Comparison of ENCODE assay signal across 14 mouse cellular contexts in the genomic region with DNA sequence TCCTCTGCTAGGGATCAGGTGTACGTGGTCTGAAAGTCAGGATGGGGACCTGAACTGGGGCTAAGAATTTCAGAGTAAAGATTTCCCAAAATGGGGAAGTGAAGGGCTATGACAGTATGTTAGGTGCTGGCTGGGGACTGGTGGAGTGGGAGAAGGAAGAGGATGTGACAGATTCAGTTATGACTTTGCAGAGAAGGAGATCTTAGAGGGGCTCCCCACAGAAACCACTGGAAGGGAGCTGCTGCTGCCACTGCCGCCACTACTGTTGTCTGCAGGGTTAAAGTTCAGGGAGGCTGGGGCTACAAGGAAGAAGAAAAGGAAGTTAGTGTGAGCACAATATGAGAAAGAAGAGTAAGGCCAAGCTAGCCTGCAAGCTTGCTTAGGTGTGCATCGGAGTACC. TPM values are rescaled to one million over a fixed set of nuclear protein-coding genes. Genes with fewer than 3 reads are reported as not detected.
DNase-seq lines count a peak whose midpoint lies in the region; ATAC-seq and TF ChIP-seq lines count a peak whose summit lies in the region.
"Had no signal": no experiment of that assay in that cellular context is flagged by ENCODE, and none has a peak within 500 bp of the region (broad histone marks: within the 10 kb centered on the region; RNA-seq: fewer than 3 reads in every experiment).

No protein-coding gene starts in this region.

- TF ChIP-seq CTCF in heart, postnatal 0 days (IDR thresholded peaks at IDR 0.05; ENCODE audit: low read depth): no peak
- no peak for TF ChIP-seq CTCF in MEL (IDR thresholded peaks at IDR 0.05 in 2 of 3, conservative IDR thresholded peaks at IDR 0.05 in 1 of 3; ENCODE audit: control insufficient read depth in 1 of 3, insufficient read depth in 1 of 3, low read depth in 2 of 3, low read length in 3 of 3, poor library complexity in 1 of 3, severe bottlenecking in 1 of 3)

- H3K27ac ChIP-seq in heart, postnatal 0 days (ENCODE audit: low read depth): peak overlapping the region; percentile 75
- H3K27ac ChIP-seq in MEL (ENCODE audit: control insufficient read depth, low read depth, low read length): no peak overlapping the region
- H3K27ac ChIP-seq: limb, embryonic 12.5 days; neural tube, embryonic 13.5 days had no signal

- H3K27me3 ChIP-seq in heart, postnatal 0 days (ENCODE audit: control insufficient read depth, insufficient read depth, low read length): no peaks in the 10 kb centered on the region
- H3K27me3 ChIP-seq in MEL (ENCODE audit: control insufficient read depth in 1 of 2, insufficient read depth in 2 of 2, low read length in 2 of 2): peaks cover 0 to 2% of the 10 kb centered on the region in 2 experiments; a peak in 2 of 4 replicates
- H3K27me3 ChIP-seq: limb, embryonic 12.5 days; neural tube, embryonic 13.5 days had no signal

- no peak overlapping the region; the same call in 1 of the 2 replicates for H3K9ac ChIP-seq in heart, postnatal 0 days (replicated peaks; ENCODE audit: low read depth, low read length)
- no peak overlapping the region for H3K9ac ChIP-seq in MEL (ENCODE audit: control insufficient read depth, low read depth, low read length, poor library complexity, severe bottlenecking)
- H3K9ac ChIP-seq: forebrain, postnatal 0 days; limb, embryonic 12.5 days; neural tube, embryonic 13.5 days had no signal

- no peaks in the 10 kb centered on the region for H3K79me2 ChIP-seq in MEL (ENCODE audit: control insufficient read depth, insufficient read depth, low read length, poor library complexity)

- 39% methylated on average over 3 of the region's 3 CpGs for WGBS in heart, postnatal 0 days

- no peak for DNase-seq in heart, postnatal 0 days (ENCODE audit: low spot score)
- no peak for DNase-seq in heart, postnatal 25 days (ENCODE audit: low spot score)
- peak; percentile 75 for DNase-seq in 416B (ENCODE audit: low read depth)
- peak; percentile 48 for DNase-seq in MEL (ENCODE audit: low read depth, low spot score)
- no peak for DNase-seq in gastrocnemius, postnatal 36 days
- DNase-seq in frontal cortex, postnatal 25 days (ENCODE audit: low spot score in 2 of 2): no peak
- DNase-seq: embryo, embryonic 11 days; forebrain, postnatal 0 days; gastrocnemius, postnatal 25 days; midbrain, embryonic 14.5 days had no signal

- no peaks in the 10 kb centered on the region for H3K9me3 ChIP-seq in heart, postnatal 0 days (replicated peaks; ENCODE audit: control insufficient read depth, low read length)
- no peaks in the 10 kb centered on the region for H3K9me3 ChIP-seq in MEL (replicated peaks; ENCODE audit: insufficient read depth, low read length)
- H3K9me3 ChIP-seq: limb, embryonic 12.5 days; neural tube, embryonic 13.5 days had no signal

- no peaks in the 10 kb centered on the region for H3K36me3 ChIP-seq in heart, postnatal 0 days (replicated peaks; ENCODE audit: control insufficient read depth, insufficient read depth, low read length)
- no peaks in the 10 kb centered on the region for H3K36me3 ChIP-seq in MEL (ENCODE audit: control insufficient read depth in 1 of 2, insufficient read depth in 2 of 2, low read length in 2 of 2)
- H3K36me3 ChIP-seq: limb, embryonic 12.5 days; neural tube, embryonic 13.5 days had no signal

- no peak overlapping the region for H3K4me2 ChIP-seq in heart, postnatal 0 days (ENCODE audit: low read depth, low read length)
- H3K4me2 ChIP-seq: limb, embryonic 12.5 days; neural tube, embryonic 13.5 days had no signal

- H3K4me1 ChIP-seq in heart, postnatal 0 days (ENCODE audit: control insufficient read depth, insufficient read depth): peaks cover 29% of the 10 kb centered on the region
- H3K4me1 ChIP-seq in MEL (ENCODE audit: control insufficient read depth in 1 of 2, insufficient read depth in 2 of 2, low read length in 2 of 2): peaks cover 0 to 5% of the 10 kb centered on the region in 2 experiments; a peak in 2 of 4 replicates
- H3K4me1 ChIP-seq: limb, embryonic 12.5 days had no signal

- intact Hi-C loops in heart, postnatal 25 days (cut with DNase I): no loop called here
- intact Hi-C loops in gastrocnemius, postnatal 36 days (cut with DNase I): no loop called here

- no peak for TF ChIP-seq EP300 in heart, postnatal 0 days (IDR thresholded peaks at IDR 0.05; ENCODE audit: low read depth)
- TF ChIP-seq EP300 in MEL (IDR thresholded peaks at IDR 0.05; ENCODE audit: low read depth in 1 of 2, low read length in 2 of 2): no peak

- H3K4me3 ChIP-seq in heart, postnatal 0 days (ENCODE audit: low read depth, low read length): no peak overlapping the region
- no peak overlapping the region for H3K4me3 ChIP-seq in MEL (ENCODE audit: control insufficient read depth in 1 of 2, insufficient read depth in 1 of 2, low read depth in 2 of 2, low read length in 2 of 2)
- H3K4me3 ChIP-seq: erythroblast, embryonic 14.5 days; limb, embryonic 12.5 days; neural tube, embryonic 13.5 days had no signal

- no peak for TF ChIP-seq POLR2A in MEL (IDR thresholded peaks at IDR 0.05; ENCODE audit: control insufficient read depth in 1 of 2, insufficient read depth in 1 of 2, low read depth in 1 of 2, low read length in 2 of 2, poor library complexity in 1 of 2)

- no peak; the same call in 1 of the 2 replicates for ATAC-seq in heart, postnatal 0 days (ENCODE audit: insufficient read depth, low read depth)
- peak; percentile 53 for ATAC-seq in monocyte, adult 5-6 weeks (replicated peaks; ENCODE audit: insufficient number of reproducible peaks, low FRiP score, low TSS enrichment, poor library complexity, severe bottlenecking)

- TF ChIP-seq RAD21 in MEL (IDR thresholded peaks at IDR 0.05; ENCODE audit: low read depth, low read length): no peak

TF ChIP-seq in MEL, 35 proteins besides CTCF, POLR2A, EP300 and RAD21:
- TF ChIP-seq E2F4 (IDR thresholded peaks at IDR 0.05; ENCODE audit: borderline replicate concordance, low read depth, low read length): no peak
- no peak for TF ChIP-seq TAL1 (IDR thresholded peaks at IDR 0.05; ENCODE audit: low read length)
- no peak for TF ChIP-seq MAX (IDR thresholded peaks at IDR 0.05; ENCODE audit: low read length)

RNA-seq across cellular contexts. Expression of a gene that starts 53.7 kb away (rescaled TPM):
- total RNA-seq in heart, postnatal 0 days (2014; rRNA removed; ENCODE audit: low replicate concordance): not detected in 2 replicates
- polyA plus RNA-seq in heart, postnatal 0 days (2015; fragmentation: Nextera tagmentation; extraction: Ambion mirVana): 0.07 and 0.19 TPM in 2 replicates
- not detected for total RNA-seq in heart, postnatal 25 days (2021)
- total RNA-seq in MEL (2012; rRNA removed): 0.13 and 0.31 TPM in 2 replicates
- polyA plus RNA-seq in MEL (2012; ENCODE audit: insufficient read depth in 1 of 2, insufficient read length in 2 of 2, low read depth in 1 of 2, low replicate concordance in 2 of 2, missing spikeins in 1 of 2): under 1 TPM in 1 of 2 experiments, not detected in 1; 0.07 TPM
- total RNA-seq in monocyte, adult 5-6 weeks (2017): 0.86 to 0.87 TPM in 2 of 3 replicates, not detected in the other
- total RNA-seq in gastrocnemius, postnatal 36 days (2021): not detected
- total RNA-seq: gastrocnemius, postnatal 25 days had no signal
- polyA plus RNA-seq: erythroblast, embryonic 14.5 days; limb, embryonic 12.5 days had no signal

Comparison
In these comparisons a context has a peak if more than half of its experiments do, and no peak if none do; other contexts are left out.
1. DNase-seq: peak in 416B (single experiment) and MEL (single experiment); none in heart, postnatal 0 days (single experiment), heart, postnatal 25 days (single experiment), gastrocnemius, postnatal 36 days (0 of 2) and frontal cortex, postnatal 25 days (0 of 2).